Mouse (Mus musculus) heart, embryonic 16.5 days (tissue): ENCODE data around the gene Smad1. TPM values are rescaled to one million over a fixed set of nuclear protein-coding genes. Genes with fewer than 3 reads are reported as not detected.
A peak's percentile ranks its signal among the peaks of the same experiment; 100 is the strongest.

Experiments used
- ATAC-seq: fragments of 200-750 bp; cut with Nextera tagmentation; replicated peaks from 2 replicates; pipeline ENCODE4 v1.8.0; 2017; ENCODE audit warnings: moderate number of reproducible peaks; ENCODE audit not compliant: insufficient read depth, low FRiP score; ENCODE audit errors: extremely low read depth
- H3K27ac ChIP-seq: fragments of 300-500 bp; sonication (generic); 2 replicates; pipeline ENCODE4 v1.5.1; 2014; ENCODE audit warnings: mild to moderate bottlenecking, low read length, control low read depth, moderate library complexity
- H3K27me3 ChIP-seq: fragments of 300-500 bp; sonication (generic); 2 replicates; pipeline ENCODE4 v1.6.1; 2014; ENCODE audit warnings: low read length, mixed read lengths; ENCODE audit not compliant: control insufficient read depth, insufficient read depth
- H3K36me3 ChIP-seq: fragments of 300-500 bp; sonication (generic); 2 replicates; pipeline ENCODE4 v1.6.1; 2014; ENCODE audit not compliant: control insufficient read depth, insufficient read depth
- H3K4me1 ChIP-seq: fragments of 300-500 bp; sonication (generic); 2 replicates; pipeline ENCODE4 v1.6.1; 2014; ENCODE audit warnings: low read length, mixed read lengths; ENCODE audit not compliant: control insufficient read depth, insufficient read depth
- H3K4me2 ChIP-seq: fragments of 300-500 bp; sonication (generic); 2 replicates; pipeline ENCODE4 v1.6.1; 2014; ENCODE audit warnings: low read depth, mild to moderate bottlenecking, control low read depth, low read length
- H3K4me3 ChIP-seq: fragments of 300-500 bp; sonication (generic); 2 replicates; pipeline ENCODE4 v1.5.1; 2014; ENCODE audit warnings: mild to moderate bottlenecking, control low read depth, low read length
- H3K9ac ChIP-seq: fragments of 300-500 bp; sonication (generic); 2 replicates; pipeline ENCODE4 v1.6.1; 2014; ENCODE audit warnings: low read length, control low read depth
- H3K9me3 ChIP-seq: fragments of 300-500 bp; sonication (generic); replicated peaks from 2 replicates; pipeline ENCODE4 v1.6.1; 2016; ENCODE audit warnings: low read length; ENCODE audit not compliant: control insufficient read depth
- WGBS: fragments of 180-500 bp; shearing (Covaris S2); extraction: QIAGEN DNeasy Blood & Tissue Kit; methylation state at CpG from one replicate; pipeline ENCODE4 v1.1.7; 2014; 5-methylcytosine and 5-hydroxymethylcytosine counted together
- polyA plus RNA-seq: library from polyadenylated mRNA; unstranded; fragments of >200 nt; fragmentation: Nextera tagmentation; extraction: Ambion mirVana; gene quantifications from 2 replicates; pipeline ENCODE4 v1.2.1, GENCODE M21; 2015

Smad1 gene
- polyA plus RNA-seq, 1 experiment from 2014 or later, result 22.4 TPM

GRCm38 (mm10) chr8:79331571-79331970 lies 67.7 kb downstream of the Smad1 start:
- Histone ChIP-seq H3K27me3 (no peaks in the 10 kb centered on the region), H3K9me3 (peaks cover 6% of the 10 kb centered on the region), H3K4me1 (peaks cover 9% of the 10 kb centered on the region), H3K4me2 (no peak overlapping the region), H3K36me3 (no peaks in the 10 kb centered on the region), H3K9ac (no peak overlapping the region), H3K4me3 (no peak overlapping the region), H3K27ac (no peak overlapping the region)
- WGBS, result 92% methylated on average over 2 of the region's 2 CpGs
- ATAC-seq, result no peak

DNA sequence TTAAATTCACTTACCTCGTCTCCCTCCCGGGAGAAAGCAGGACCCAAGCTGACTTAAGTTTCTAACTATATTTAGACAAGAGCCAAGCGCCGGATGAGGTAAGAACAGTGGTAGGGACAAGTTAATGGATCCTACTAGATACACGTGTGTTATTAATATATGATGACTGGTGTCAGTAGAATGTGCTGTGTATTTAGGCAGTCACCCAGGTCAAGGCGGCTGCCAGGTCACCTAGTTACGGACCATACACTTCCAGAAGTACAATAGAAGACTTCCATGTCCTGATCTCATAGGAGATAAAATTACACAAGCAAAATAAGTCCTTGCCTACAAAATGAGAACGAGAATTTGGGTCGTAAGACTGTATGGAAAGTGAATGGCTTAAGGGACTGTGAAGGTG lies 68.3 kb downstream of the Smad1 start:
- Histone ChIP-seq H3K9ac (no peak overlapping the region), H3K4me2 (peak overlapping the region; percentile 12; the same call in 1 of the 2 replicates), H3K4me3 (no peak overlapping the region), H3K27ac (peak overlapping the region; percentile 27; the same call in 1 of the 2 replicates), H3K36me3 (no peaks in the 10 kb centered on the region), H3K4me1 (peaks cover 9% of the 10 kb centered on the region), H3K9me3 (peaks cover 6% of the 10 kb centered on the region), H3K27me3 (no peaks in the 10 kb centered on the region)
- 42% methylated on average over 9 of the region's 9 CpGs for WGBS
- no peak for ATAC-seq

DNA sequence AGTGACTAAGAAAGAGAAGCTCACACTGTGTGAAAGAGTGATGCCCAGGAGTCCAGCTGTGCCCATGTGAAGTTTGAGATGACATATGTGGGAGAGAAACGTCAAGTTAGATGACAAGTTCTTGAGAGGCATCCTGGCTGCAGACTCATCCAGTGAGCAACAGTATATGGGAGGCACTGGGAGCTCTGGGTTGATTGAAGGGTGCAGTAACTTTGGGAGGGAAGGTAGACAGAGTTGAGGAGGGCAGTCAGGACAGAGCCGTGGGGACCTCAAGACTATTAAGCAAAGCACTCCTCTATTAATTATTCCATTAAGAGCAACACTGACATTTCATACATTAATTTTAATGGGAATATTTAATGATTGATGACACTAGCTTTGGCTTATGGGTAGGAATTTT lies 69.6 kb downstream of the Smad1 start:
- ATAC-seq, result no peak
- peaks cover 9% of the 10 kb centered on the region for H3K4me1 ChIP-seq
- 76% methylated on average over 2 of the region's 2 CpGs for WGBS

GRCm38 (mm10) chr8:79329182-79329581 lies 70.1 kb downstream of the Smad1 start:
- no peaks in the 10 kb centered on the region for H3K36me3 ChIP-seq

More for the DNA sequence above, 69.6 kb downstream of the Smad1 start:
- Histone ChIP-seq H3K27ac (no peak overlapping the region), H3K4me2 (no peak overlapping the region), H3K36me3 (no peaks in the 10 kb centered on the region), H3K9ac (no peak overlapping the region), H3K27me3 (no peaks in the 10 kb centered on the region), H3K9me3 (peaks cover 6% of the 10 kb centered on the region), H3K4me3 (no peak overlapping the region)

GRCm38 (mm10) chr8:79325510-79325909 lies 73.8 kb downstream of the Smad1 start:
- H3K36me3 ChIP-seq, result no peaks in the 10 kb centered on the region
- no peak overlapping the region for H3K4me3 ChIP-seq
- H3K4me2 ChIP-seq, result no peak overlapping the region
- no peak for ATAC-seq
- H3K27ac ChIP-seq, result no peak overlapping the region
- no peaks in the 10 kb centered on the region for H3K9me3 ChIP-seq
- no peaks in the 10 kb centered on the region for H3K27me3 ChIP-seq
- H3K9ac ChIP-seq, result no peak overlapping the region
- peaks cover 4% of the 10 kb centered on the region; the same call in 1 of the 2 replicates for H3K4me1 ChIP-seq
- 73% methylated on average over 6 of the region's 6 CpGs for WGBS

More at GRCm38 (mm10) chr8:79329182-79329581, 70.1 kb downstream of the Smad1 start:
- 80% methylated on average over 4 of the region's 4 CpGs for WGBS
- Histone ChIP-seq H3K9ac (no peak overlapping the region), H3K9me3 (peaks cover 6% of the 10 kb centered on the region), H3K4me2 (no peak overlapping the region), H3K27me3 (no peaks in the 10 kb centered on the region), H3K4me3 (no peak overlapping the region), H3K27ac (no peak overlapping the region), H3K4me1 (peaks cover 9% of the 10 kb centered on the region)
- ATAC-seq, result no peak

- ATAC-seq, result no peak
Observed at GRCm38 (mm10) chr8:79324928-79325327, 74.4 kb downstream of the Smad1 start.

GRCm38 (mm10) chr8:79324036-79324435 lies 75.3 kb downstream of the Smad1 start:
- Histone ChIP-seq H3K9me3 (no peaks in the 10 kb centered on the region), H3K27me3 (no peaks in the 10 kb centered on the region), H3K4me3 (no peak overlapping the region), H3K27ac (no peak overlapping the region), H3K9ac (no peak overlapping the region), H3K36me3 (no peaks in the 10 kb centered on the region), H3K4me1 (peaks cover 4% of the 10 kb centered on the region; the same call in 1 of the 2 replicates), H3K4me2 (no peak overlapping the region)
- ATAC-seq, result no peak
- WGBS, result 54% methylated on average over 3 of the region's 3 CpGs

More at GRCm38 (mm10) chr8:79324928-79325327, 74.4 kb downstream of the Smad1 start:
- 78% methylated on average over 5 of the region's 5 CpGs for WGBS
- H3K36me3 ChIP-seq, result no peaks in the 10 kb centered on the region
- H3K9ac ChIP-seq, result no peak overlapping the region
- H3K4me1 ChIP-seq, result peaks cover 4% of the 10 kb centered on the region; the same call in 1 of the 2 replicates
- no peaks in the 10 kb centered on the region for H3K27me3 ChIP-seq
- no peak overlapping the region for H3K4me3 ChIP-seq
- H3K9me3 ChIP-seq, result no peaks in the 10 kb centered on the region
- no peak overlapping the region for H3K4me2 ChIP-seq
- no peak overlapping the region for H3K27ac ChIP-seq

DNA sequence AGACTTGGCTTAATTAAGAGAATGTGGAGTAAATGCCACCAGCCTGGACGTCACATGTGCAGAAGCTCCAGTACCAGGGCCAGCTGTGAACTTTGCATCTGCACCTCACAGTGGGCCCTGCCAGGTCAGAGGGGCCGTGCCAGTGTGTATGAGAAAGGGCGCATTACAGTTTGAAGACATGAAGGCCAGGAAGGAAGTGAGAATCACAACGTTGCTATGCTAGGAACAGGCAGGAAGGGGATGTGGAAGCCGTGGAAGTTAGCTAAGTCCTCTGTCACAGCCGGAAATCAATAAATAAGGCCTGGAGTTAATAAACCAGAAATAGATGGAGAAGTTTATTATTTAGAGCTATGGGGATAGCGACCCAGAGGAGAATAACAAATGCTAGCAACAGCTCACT lies 76.2 kb downstream of the Smad1 start:
- no peak overlapping the region for H3K4me3 ChIP-seq
- H3K36me3 ChIP-seq, result no peaks in the 10 kb centered on the region
- no peaks in the 10 kb centered on the region for H3K9me3 ChIP-seq
- H3K9ac ChIP-seq, result no peak overlapping the region
- no peak overlapping the region for H3K4me2 ChIP-seq
- H3K4me1 ChIP-seq, result peaks cover 4% of the 10 kb centered on the region; the same call in 1 of the 2 replicates
- no peaks in the 10 kb centered on the region for H3K27me3 ChIP-seq
- 57% methylated on average over 7 of the region's 7 CpGs for WGBS
- ATAC-seq, result no peak
- H3K27ac ChIP-seq, result peak overlapping the region; percentile 22

- H3K9me3 ChIP-seq, result no peaks in the 10 kb centered on the region
- ATAC-seq, result no peak
- H3K4me2 ChIP-seq, result no peak overlapping the region
- H3K36me3 ChIP-seq, result no peaks in the 10 kb centered on the region
- 64% methylated on average over 2 of the region's 2 CpGs for WGBS
- no peak overlapping the region for H3K27ac ChIP-seq
- no peak overlapping the region for H3K4me3 ChIP-seq
- H3K9ac ChIP-seq, result no peak overlapping the region
- H3K27me3 ChIP-seq, result no peaks in the 10 kb centered on the region
- no peaks in the 10 kb centered on the region for H3K4me1 ChIP-seq
Observed at GRCm38 (mm10) chr8:79310801-79311200, 88.5 kb downstream of the Smad1 start.
